Mouse (Mus musculus): Measurements from ENCODE around the gene Plod2.

Plod2 gene

DNA sequence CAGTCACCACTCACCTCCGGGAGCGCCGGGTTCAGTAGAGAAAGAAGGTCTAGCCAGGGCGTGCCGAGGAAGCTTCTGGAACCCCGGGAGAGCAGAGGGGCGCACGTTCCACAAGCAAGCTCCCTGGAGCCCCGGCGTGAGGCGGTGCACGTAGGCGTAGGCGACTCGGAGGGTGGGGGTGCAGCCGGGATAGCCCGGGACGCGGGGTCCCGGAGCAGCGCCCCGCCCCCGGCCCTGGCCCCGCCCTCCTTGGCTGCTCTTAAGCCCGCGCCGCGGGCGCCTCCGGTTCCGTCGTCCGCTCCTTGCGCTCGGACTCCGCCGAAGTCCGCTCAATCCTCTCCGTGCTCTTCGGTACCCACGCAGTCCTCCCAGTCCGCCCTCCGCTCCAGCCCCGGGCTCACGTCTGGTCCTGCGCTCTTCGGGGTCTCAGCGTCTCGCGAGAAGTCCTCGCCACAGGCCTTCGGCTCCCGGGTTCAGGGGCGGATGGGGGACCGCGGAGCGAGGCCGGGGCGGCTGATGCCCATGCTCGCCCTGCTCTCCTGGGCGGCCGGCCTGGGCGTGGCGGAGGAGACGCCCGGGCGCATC lies at the start of gene Plod2:
Plod2 (plus strand) TSS at position 247 of the 585 bp plus-strand sequence.
- DNase-seq (ENCODE audit: low read depth, low spot score), result peak; percentile 59

DNA sequence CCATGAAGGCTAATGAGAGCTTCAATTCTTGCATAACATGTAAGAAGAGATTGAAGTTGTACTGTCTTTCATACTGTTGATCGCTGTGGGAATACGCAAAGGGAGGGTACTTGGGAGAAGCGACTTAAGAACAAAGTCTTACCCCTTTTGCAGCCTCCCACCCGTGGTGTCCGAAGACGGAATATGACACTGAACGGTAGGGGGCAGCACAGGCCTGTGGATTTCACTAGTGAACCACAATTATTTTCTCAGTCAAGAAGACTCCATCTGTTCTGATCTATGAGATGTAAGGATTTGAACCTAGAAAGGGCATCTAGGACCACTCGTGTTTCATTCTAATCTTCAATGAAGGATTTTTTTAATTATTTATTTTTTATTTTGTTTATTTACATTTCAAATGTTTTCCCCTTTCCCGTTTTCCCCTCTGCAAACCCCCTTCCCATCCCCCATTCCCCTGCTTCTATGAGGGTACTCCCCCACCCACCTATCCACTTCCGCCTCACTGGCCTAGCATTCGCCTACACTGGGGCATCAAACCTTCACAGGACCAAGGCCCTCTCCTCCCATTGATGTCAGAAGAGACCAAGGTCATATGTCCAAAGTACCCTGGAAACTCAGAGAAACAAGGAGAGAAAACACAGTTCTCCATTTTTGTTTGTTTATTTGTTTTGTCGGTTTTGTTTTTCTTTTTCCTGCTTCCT lies 42.2 kb upstream of the Plod2 start:
- peak; percentile 80 for DNase-seq (ENCODE audit: low read depth, low spot score)

DNA sequence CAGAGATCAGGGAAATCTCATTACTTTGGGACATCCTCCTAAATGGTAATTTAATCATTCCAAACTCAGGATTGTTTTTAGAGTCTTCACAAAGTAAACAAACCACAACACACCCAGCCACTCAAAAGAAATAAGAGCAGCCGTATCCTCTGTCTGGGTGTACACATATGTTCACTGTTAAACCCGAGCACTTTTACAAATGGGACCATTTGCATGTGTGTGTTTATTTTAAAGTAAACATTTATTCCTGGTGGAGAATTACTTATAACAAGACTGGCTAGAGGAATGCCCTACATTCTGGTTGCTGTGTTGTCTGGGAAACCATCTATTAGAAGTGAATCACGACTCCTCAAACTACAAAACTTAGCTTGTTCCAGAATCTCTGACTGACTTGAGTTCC lies 37.8 kb upstream of the Plod2 start:
- no peak for DNase-seq (ENCODE audit: low read depth, low spot score)

DNA sequence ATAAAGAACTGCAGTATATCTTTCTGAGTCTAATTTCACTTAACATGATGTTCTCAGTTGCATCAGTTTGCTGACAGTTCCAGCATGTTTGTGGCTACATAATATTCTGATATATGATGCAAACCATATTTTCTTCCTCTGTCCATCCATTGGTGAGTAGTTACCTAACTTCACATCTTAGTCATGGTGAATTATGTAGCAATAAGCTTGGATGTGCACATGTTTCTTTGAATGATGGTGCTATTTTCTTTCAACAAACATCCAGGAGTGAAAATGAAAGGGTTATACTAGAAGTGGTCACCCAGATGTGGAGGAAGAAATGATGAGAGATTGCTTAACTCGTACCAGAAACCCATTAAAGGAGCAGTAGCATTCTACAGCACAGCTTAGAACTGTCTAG lies 37.1 kb upstream of the Plod2 start:
- DNase-seq (ENCODE audit: low read depth, low spot score), result peak; percentile 29

DNA sequence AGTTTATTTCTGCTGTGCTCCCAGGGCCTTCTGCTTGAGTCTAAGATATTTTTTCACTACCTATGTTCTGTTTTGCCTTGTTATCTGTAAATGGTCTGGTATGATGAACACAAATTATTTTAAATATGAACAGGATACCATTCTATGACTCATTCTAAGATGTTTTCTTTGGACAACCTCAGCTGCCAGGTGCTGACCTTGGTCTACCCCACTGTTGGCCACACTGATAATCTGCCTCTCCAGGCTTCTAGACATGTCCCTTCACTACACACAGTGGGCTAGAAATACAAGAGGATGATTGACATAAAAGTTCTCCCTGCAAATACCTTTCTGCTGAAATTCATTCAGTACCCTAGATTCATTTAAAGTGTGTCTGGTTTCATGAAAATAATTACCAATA lies 30.3 kb upstream of the Plod2 start:
- peak; percentile 53 for DNase-seq (ENCODE audit: low read depth, low spot score)

DNA sequence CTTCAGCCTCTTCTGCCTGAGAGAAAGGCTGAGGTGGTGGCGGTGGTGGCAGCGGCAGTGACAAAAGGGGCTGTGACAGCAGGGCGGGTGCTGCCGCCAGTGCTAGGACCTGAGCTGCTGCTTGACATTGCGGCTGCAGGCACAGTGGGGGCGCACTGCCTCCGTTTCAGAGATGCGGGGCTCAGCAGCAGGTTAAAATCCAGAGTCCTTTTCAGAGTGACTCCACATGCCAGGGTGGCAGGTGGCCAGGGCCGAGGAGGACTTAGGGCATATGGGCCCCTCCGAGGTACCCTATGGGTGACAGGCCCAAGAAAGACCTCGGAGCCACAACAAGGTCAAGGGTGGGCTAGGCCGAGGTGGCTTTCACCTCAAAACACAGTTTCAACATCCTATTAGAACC lies 25.0 kb upstream of the Plod2 start:
- DNase-seq (ENCODE audit: low read depth, low spot score), result no peak

DNA sequence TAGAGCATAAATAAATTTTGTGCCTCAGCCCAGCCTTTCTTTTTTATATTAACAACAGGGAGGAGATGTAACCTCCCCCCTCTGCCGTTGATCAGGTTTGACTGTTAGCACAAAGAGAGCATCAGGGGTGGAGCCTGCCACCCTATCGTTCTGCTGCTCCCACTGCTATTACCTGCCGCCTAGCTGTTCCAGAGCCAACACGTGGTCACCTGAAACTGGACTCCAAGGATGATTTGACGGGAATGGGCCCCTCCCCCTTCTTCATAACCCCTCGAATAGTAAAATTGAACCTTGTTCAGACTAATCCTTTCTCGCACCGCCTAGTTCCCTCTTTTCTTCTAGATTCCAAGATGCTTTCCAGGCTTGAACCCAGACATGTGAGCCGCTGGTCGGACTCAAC lies 21.3 kb upstream of the Plod2 start:
- DNase-seq (ENCODE audit: low read depth, low spot score), result no peak

DNA sequence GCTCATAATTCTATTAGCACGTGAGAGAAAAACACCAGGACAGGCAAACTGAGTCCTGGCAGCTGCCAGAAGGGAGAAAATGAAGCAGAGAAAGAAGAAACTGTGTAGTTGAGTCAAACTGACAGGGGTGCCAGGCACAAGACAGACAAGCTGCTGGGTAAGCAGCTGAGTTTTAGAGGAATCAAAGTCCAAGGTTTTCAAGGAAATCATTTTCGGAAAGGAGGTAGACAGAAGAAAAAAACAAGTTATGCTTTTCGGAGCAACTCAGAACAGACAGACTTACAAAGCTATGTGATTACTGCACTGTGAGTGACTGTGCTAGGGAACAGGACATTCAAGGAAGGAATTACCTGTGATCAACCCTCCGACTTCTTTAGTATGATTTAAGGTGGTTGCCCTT lies 17.5 kb upstream of the Plod2 start:
- DNase-seq (ENCODE audit: low read depth, low spot score), result no peak

DNA sequence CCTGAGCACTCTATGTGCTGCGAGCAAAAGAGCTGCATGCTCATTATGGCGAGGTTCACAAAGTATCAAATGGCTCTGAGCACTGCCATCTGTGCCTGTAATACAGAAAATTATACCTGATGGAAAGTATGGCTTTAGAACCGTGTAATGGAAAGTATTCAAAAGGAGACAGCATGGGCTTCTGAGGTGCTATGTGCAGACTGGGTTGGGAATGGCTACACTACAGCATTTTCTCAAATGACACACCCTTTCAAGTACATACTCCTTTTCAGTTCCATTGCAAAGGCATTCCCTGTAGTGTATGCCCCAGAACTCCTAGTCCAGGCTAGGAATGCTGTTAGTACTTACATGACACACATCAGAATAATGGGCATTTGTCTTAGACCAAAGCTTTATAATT lies 12.0 kb upstream of the Plod2 start:
- DNase-seq (ENCODE audit: low read depth, low spot score), result no peak

DNA sequence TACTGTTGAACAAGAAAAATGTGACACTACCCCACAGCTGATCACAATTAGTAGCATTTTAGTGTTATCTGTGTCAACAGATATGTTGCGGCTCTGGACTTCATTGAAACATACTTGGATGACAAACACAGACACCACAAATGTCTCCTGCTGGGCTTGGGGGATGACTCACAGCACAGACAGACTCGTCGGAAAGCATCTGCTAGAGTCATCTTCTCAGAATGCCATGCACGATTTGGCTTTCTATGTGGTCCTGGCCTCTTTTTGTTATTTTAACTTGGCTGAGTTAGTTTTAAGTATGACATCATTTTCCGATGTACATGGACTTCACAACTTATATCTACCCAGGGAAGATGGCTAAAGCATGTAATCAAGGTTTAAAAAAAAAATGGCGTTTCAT lies 4.3 kb upstream of the Plod2 start:
- DNase-seq (ENCODE audit: low read depth, low spot score), result peak; percentile 77

DNA sequence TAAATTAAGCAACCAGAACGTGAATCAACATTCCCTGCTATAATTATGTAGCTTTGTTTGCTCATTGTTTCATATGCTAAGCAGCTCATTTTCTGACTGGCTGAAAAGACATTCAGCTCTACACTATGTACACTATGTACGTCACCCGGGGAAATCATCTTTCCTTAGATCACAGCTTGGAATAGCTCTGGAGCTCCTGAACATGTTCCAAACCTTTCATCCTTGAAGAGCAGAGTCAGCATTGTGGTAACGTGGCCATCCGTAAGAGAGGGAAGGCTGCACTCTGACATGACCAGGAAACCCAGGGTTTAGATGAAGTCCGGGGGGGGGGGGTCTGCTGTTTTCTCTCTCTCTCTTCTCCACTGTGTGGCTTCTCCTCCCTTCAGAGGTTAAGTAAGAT lies 3.8 kb upstream of the Plod2 start:
- peak; percentile 35 for DNase-seq (ENCODE audit: low read depth, low spot score)

DNA sequence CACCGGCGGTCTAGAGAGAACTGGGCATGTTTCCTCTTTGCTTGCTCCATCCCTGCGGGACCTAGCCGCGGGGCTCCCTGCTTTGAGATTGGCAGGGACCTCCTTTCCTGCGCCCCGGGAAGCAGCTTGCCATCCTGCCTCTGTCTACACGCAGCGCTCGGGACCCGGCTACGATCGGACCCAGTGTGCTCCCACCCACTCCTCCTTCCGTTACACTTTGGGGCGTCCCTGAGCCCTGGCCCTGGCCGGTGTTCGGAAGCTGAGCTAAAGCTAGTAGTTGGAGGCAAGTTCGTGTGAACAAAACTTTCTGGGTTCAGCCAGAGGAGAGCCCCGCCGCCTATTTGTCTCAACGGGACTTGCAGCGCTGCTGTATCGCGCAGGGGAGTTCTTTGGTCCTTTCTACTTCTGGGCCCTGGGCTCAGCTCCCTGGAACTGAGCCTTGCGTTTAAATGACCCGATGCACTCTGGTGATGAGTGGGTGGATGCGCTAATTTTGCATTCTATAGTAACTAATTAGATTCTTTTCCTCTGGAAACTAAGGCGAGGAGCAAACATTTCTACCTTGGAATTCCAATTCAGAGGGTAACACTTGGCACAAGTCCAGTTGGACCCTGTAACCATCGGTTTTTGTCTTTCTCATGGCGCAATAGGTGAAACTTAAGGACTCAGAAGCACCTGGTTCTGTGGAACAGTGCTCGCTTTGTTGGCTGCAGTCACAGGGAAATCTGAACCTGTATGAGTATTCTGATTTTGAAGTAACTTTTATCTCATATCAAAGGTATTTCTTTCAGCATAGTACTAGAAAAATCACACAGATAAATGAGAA lies 781 bp downstream of the Plod2 start:
- DNase-seq (ENCODE audit: low read depth, low spot score), result peak; percentile 61

DNA sequence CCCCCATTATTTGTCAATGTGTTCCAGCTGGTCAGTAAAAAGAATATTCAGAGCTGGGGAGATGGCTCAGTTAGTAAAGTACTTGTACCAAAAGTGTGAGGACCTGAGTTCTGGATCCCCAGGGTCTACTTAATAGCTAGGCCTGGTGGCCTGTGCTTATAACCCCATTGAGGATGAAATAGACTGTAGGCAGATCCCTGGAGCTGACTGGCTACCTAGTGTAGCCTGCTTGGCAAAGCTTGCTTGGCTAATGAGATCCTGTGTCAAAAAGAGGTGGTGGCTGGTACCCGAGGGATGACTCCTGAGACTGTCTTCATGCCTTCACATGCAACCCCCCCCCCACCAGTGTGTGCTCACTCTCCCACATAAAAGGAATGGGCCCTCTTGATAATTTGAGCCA lies 2.1 kb downstream of the Plod2 start:
- DNase-seq (ENCODE audit: low read depth, low spot score), result no peak

DNA sequence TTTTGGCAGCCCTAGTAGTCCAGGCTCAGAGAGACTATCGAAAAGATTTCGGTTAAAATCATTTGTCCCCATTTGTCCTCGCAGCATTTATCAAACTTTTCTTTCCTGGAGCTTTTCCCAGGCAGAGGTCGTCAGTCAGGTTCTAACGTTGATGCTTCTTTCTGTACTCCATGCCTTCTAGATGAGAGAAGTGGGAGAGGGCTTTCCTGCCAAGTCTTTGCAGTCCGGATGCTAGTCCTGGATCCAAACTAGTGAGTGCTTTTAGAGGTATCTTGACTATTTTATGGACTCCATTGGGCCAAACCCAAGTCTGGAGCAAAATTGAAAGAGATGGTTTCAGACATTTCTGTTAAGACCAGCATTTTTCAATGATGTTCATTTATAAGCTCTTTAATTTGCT lies 3.0 kb downstream of the Plod2 start:
- DNase-seq (ENCODE audit: low read depth, low spot score), result no peak

DNA sequence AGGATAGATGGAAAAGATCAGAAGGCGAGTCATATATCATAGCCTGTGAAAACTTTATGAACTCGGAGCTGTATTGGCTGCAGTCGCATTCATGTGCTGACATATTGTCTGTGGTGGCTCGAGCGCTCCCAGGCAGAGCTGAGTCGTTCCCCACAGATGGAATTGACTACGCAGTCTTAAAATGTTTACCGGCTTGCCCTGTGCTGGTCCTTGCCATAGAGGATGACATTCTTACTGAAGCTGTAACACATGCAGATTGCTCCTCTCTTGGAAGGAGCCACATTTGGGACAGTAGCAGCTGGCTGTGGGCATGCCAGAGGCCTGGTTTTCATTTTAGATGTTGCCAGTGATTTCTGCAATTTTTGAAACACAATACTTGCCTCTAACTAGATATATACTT lies 4.4 kb downstream of the Plod2 start:
- peak; percentile 80 for DNase-seq (ENCODE audit: low read depth, low spot score)

DNA sequence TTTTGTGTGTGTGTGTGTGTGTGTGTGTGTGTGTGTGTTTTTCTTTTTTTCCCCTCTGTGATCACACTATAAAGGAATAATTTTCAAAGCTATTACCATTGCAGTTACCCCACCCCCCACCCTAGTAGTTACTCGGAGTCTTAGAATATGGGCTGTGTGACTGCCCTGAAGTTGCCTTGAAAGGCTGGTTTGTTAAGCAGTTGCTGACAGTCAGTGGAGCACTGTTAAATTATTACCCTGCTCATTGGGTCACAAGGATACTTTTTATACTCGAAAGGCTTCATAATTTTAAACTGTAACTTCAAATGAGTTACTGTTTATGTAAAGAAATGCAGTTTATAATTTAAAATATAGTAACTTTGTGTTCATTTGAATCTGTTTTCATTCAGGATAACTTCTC lies 5.1 kb downstream of the Plod2 start:
- DNase-seq (ENCODE audit: low read depth, low spot score), result no peak

DNA sequence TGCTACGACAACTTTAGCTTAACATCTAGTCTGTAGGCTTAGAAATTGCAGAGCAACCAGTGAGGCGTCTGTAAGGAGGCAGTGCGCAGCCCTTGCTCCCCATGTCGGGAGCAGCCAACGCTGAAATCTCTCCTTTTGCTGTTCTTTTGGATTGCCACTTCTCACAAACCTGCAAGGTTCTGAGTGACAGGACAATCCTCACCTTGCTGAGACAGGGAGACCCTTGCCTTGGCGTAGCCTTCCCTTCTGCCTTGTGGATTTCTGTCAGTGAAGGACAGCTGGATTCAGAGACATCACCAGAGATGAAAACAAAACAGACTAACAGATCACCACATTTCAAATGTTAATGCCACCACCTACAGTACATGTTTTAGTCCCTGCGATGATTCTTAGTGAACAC lies 5.8 kb downstream of the Plod2 start:
- DNase-seq (ENCODE audit: low read depth, low spot score), result no peak

DNA sequence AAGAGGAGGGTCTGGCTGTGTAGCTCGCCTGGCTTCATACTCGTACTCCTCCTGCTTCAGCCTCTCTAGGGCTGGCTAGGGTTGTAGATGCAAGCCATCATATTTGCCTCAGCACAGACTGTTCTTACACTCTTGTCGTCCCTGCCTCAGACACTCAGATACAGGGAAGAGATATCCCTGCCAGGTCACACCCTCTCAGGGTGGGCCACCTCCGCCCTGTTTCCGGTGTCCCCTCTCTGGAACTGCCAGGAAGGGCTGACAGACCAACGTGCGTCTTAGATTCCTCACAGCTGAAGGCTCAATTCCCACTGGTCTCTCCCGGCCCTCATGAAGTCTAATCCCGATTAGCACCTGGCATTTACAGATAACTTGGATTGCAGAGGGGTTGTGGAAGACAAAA lies 6.6 kb downstream of the Plod2 start:
- DNase-seq (ENCODE audit: low read depth, low spot score), result no peak

DNA sequence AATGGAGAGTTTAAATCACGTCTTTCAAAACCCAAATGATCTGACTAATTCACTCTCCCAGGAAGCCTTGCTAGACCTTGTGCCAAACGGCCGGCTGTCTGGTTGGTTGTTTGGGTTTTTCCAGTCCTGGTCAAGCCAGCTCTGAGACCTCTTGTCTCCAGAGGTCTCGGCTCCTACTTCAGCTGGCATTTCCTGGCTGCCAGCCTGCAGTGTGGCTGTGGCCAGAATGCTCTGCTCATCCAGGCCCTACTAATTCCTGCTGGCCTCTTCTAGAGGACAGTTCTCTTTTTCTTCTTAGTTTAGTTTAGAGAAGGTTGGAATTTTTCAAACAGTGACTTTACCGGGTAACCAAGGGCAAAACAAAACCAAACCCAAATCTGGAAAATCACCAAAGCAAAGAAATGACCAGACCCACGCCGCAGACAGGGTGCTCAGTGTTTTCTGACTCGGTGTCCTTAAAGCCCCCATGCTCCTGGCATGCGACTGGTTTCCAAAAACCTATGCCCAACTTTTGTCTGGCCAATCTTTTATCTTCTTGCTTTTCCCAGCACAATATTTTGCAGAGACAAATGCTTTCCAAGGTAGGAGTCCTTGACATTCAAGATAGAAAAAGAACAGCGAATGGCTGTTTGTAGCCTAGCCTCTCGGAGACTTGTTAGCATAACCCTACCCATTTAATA lies 7.9 kb downstream of the Plod2 start:
- DNase-seq (ENCODE audit: low read depth, low spot score), result peak; percentile 61

DNA sequence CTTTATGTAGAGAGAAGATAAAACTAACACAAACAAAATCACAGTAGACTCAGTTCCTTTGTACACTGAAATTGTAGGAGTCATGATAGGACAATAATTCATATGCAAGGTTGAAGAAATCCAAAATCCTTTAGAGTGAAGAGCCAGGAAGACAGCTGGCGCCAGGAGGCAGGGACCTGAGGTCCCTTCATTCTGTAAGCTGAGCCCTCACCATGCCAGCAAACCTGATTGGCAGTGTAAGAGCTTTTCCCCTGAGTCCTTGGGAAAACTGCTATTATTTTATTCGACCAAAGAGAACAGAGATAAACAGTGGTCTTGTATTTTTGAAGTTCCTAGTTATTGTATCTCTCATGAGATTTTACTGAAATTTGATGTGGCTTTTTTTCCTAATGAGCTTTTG lies 9.0 kb downstream of the Plod2 start:
- DNase-seq (ENCODE audit: low read depth, low spot score), result no peak

DNA sequence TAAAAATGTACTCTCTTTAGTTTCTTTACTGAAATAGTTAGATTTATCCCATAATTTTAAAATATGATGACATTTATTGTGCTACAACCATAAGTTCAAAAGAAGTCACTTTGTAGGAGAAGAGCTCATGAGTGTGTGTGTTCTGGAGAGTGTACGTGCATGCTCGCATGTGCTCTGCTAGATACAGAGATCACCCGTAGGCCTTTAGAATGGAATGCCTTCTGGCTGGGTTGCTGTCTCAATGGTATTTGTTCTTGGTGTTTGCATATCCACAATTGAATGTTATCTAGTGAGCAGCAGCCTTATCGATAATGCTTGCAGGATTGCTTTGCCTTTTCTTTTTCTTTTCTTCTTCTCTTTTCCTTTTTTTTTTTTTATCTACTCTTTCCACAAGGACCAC lies 9.6 kb downstream of the Plod2 start:
- no peak for DNase-seq (ENCODE audit: low read depth, low spot score)

DNA sequence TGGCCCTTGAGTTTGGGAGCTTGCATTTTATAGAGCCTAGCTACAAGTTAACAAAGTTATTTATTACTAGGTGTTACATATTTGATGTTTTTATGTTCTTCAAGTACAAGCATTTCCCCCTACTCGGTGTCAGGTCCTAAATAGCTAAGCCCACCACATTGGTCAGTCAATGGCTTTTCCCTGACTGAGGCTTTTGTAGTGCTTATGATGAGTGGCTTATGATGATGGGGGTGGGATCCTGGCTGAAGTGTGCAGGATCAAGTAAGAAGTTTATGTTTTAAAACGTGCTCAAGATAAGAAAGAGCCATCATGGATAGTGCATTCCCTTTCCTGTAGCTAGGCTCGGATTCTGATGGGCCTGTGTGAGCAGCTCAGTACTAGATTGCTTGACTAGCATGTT lies 10.7 kb downstream of the Plod2 start:
- no peak for DNase-seq (ENCODE audit: low read depth, low spot score)
